Mouse (Mus musculus) heart, postnatal 0 days (tissue): ENCODE results near the gene Mia3.

Experiments used
- CTCF ChIP-seq: IDR thresholded peaks from 2 replicates; pipeline ENCODE4 v1.5.1; 2016; ENCODE audit warnings: antibody characterized with exemption, control low read depth, low read depth
- EP300 ChIP-seq: IDR thresholded peaks from 2 replicates; pipeline ENCODE4 v1.6.1; 2016; ENCODE audit warnings: antibody characterized with exemption, low read depth

- no peak for TF ChIP-seq EP300
- no peak for TF ChIP-seq CTCF
These were observed 5.4 kb upstream of the Mia3 start for GRCm38 (mm10) chr1:183374728-183375127.
